Mouse (Mus musculus): ENCODE data around the gene Nol9. TPM values are rescaled to one million over a fixed set of nuclear protein-coding genes. Genes with fewer than 3 reads are reported as not detected.
A peak's percentile ranks its signal among the peaks of the same experiment; 100 is the strongest.

Nol9 gene
- polyA plus RNA-seq, 1 experiment from 2014 or later = 47.3 TPM

DNA sequence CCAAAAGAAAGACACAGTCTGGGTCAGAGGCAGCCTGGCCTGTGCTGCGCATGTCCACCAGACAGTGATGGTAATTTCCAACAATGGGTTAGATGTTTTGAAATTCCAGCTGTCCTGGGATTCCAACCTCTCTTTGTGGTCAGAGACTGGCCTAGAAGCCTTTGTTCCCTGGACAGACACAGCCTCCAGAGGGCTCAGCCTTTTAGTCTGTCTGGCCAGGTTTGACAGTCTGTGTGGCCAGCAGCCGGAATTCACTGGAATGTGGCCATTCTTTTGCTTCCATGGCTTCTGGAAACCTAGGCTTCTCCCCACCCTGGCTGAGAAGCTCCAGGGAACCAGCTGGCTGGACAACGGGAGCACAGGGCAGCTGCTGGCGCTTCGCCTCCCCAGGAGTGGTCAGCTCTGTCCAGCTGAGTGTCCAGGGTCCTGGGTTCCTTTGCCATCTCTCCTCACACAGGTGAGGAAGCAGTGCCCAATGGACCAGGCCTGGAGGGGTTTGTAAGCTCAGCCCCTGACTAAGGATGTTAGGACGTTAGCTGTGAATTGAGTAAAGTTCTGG, 29.1 kb downstream of the Nol9 start:
- ATAC-seq (ENCODE audit: low FRiP score, low TSS enrichment) = no peak
- no peaks in the 10 kb centered on the region for H3K9me3 ChIP-seq (ENCODE audit: control insufficient read depth, low read length)
- H3K9ac ChIP-seq (ENCODE audit: low read depth, low read length) = no peak overlapping the region
- no peak overlapping the region for H3K27ac ChIP-seq (ENCODE audit: low read depth, low read length)
- no peak overlapping the region for H3K4me3 ChIP-seq (ENCODE audit: low read length)
- no peaks in the 10 kb centered on the region for H3K4me1 ChIP-seq (ENCODE audit: control insufficient read depth, insufficient read depth, low read length)
- no peaks in the 10 kb centered on the region for H3K36me3 ChIP-seq (ENCODE audit: control insufficient read depth, insufficient read depth, low read length)
- no peaks in the 10 kb centered on the region for H3K27me3 ChIP-seq (ENCODE audit: control insufficient read depth, insufficient read depth, low read length)
- 84% methylated on average over 6 of the region's 6 CpGs for WGBS
- H3K4me2 ChIP-seq (replicated peaks; ENCODE audit: low read depth, low read length) = no peak overlapping the region

DNA sequence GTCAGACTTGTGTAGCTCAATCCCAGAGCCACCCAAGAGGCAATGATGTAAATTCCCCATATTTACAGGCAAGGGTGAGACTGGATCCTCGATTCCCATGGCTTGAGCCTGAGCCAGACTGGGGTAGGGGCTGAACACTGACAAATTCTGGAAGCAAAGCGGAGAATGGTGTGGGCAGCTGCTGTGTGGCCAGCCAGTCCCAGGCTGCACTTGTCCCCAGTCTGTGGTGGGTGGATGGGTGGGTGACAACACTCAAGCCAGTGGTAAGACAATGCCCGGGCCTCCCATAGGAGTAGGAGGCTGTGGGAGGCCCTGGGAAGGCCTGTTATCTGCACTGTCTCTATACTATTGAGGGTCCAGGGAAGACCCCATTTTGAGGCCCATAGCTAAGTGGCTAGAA, 30.1 kb downstream of the Nol9 start:
- no peaks in the 10 kb centered on the region for H3K27me3 ChIP-seq (ENCODE audit: control insufficient read depth, insufficient read depth, low read length)
- no peak overlapping the region for H3K4me2 ChIP-seq (replicated peaks; ENCODE audit: low read depth, low read length)
- no peaks in the 10 kb centered on the region for H3K36me3 ChIP-seq (ENCODE audit: control insufficient read depth, insufficient read depth, low read length)
- no peak overlapping the region for H3K9ac ChIP-seq (ENCODE audit: low read depth, low read length)
- WGBS = 85% methylated on average over 3 of the region's 3 CpGs
- H3K4me3 ChIP-seq (ENCODE audit: low read length) = no peak overlapping the region
- H3K27ac ChIP-seq (ENCODE audit: low read depth, low read length) = no peak overlapping the region
- no peaks in the 10 kb centered on the region for H3K9me3 ChIP-seq (ENCODE audit: control insufficient read depth, low read length)
- no peak for ATAC-seq (ENCODE audit: low FRiP score, low TSS enrichment)
- H3K4me1 ChIP-seq (ENCODE audit: control insufficient read depth, insufficient read depth, low read length) = no peaks in the 10 kb centered on the region

DNA sequence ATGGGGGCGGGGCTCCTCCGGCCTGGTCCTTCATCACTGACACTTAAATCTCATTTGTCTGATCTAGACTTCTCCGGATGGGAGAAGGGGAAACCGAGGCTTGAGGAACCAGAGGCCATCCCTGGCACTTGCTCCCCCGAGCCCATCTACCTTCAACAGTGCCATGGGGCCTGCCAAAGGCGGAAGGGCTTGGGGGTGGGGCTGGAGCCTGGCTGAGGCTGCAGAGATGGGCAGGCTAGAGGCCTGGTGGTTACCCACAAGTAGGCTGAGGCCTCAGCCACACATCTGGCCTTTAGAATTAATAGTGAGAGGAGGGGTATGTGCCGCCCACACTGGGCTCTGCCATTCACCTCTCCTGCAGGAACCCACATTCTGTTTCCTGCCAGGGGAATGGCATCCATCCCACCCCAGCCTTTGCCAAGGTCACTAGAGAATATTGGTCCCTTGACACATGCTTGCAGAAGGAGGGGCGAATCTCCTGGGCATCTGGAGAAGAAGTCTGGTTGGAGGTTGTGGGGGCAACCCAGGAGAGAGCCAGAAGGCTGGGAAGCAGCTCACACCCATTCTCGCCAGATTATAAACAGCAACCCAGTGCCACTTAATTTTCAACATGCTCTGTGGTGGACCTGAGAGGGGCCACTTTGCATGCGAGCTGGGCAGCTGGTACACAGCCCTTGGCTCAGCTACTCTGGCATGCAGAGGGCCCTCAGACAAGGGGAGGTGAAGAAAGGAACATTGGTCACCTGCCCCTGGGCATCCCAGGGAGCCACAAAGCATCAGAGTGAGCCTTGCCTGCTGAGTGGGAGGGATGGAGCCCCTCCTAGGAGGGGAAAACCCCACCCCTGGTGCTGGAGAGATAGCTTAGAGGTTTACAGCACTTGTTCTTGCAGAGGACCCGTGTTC, 31.6 kb downstream of the Nol9 start:
- Histone ChIP-seq H3K4me3 (ENCODE audit: low read length) (no peak overlapping the region), H3K36me3 (ENCODE audit: control insufficient read depth, insufficient read depth, low read length) (no peaks in the 10 kb centered on the region), H3K4me1 (ENCODE audit: control insufficient read depth, insufficient read depth, low read length) (peaks cover 7% of the 10 kb centered on the region; the same call in 1 of the 2 replicates), H3K4me2 (replicated peaks; ENCODE audit: low read depth, low read length) (no peak overlapping the region), H3K27ac (ENCODE audit: low read depth, low read length) (no peak overlapping the region), H3K9me3 (ENCODE audit: control insufficient read depth, low read length) (no peaks in the 10 kb centered on the region; the same call in 1 of the 2 replicates), H3K9ac (ENCODE audit: low read depth, low read length) (no peak overlapping the region), H3K27me3 (ENCODE audit: control insufficient read depth, insufficient read depth, low read length) (no peaks in the 10 kb centered on the region)
- no peak for ATAC-seq (ENCODE audit: low FRiP score, low TSS enrichment)
- 81% methylated on average over 11 of the region's 11 CpGs for WGBS

GRCm38 (mm10) chr4:152072121-152072601, 33.0 kb downstream of the Nol9 start, which contains the start of gene Plekhg5:
Gene Plekhg5 (plus strand): TSS chr4:152072498.
- peaks cover 12% of the 10 kb centered on the region; the same call in 1 of the 2 replicates for H3K4me1 ChIP-seq (ENCODE audit: control insufficient read depth, insufficient read depth, low read length)
- H3K27ac ChIP-seq (ENCODE audit: low read depth, low read length) = no peak within 1 kb of the TSS
- H3K9ac ChIP-seq (ENCODE audit: low read depth, low read length) = no peak within 1 kb of the TSS
- no peaks in the 10 kb centered on the region; the same call in 1 of the 2 replicates for H3K9me3 ChIP-seq (ENCODE audit: control insufficient read depth, low read length)
- no peak within 1 kb of the TSS for H3K4me2 ChIP-seq (replicated peaks; ENCODE audit: low read depth, low read length)
- H3K4me3 ChIP-seq (ENCODE audit: low read length) = no peak within 1 kb of the TSS
- H3K36me3 ChIP-seq (ENCODE audit: control insufficient read depth, insufficient read depth, low read length) = no peaks in the 10 kb centered on the region
- WGBS = 69% methylated on average over 10 of the region's 10 CpGs
- no peaks in the 10 kb centered on the region for H3K27me3 ChIP-seq (ENCODE audit: control insufficient read depth, insufficient read depth, low read length)
- ATAC-seq (ENCODE audit: low FRiP score, low TSS enrichment) = no peak

- H3K27ac ChIP-seq (ENCODE audit: low read depth, low read length) = no peak overlapping the region
- no peaks in the 10 kb centered on the region for H3K27me3 ChIP-seq (ENCODE audit: control insufficient read depth, insufficient read depth, low read length)
- H3K9ac ChIP-seq (ENCODE audit: low read depth, low read length) = no peak overlapping the region
- peaks cover 12% of the 10 kb centered on the region; the same call in 1 of the 2 replicates for H3K4me1 ChIP-seq (ENCODE audit: control insufficient read depth, insufficient read depth, low read length)
- H3K9me3 ChIP-seq (ENCODE audit: control insufficient read depth, low read length) = no peaks in the 10 kb centered on the region; the same call in 1 of the 2 replicates
- H3K36me3 ChIP-seq (ENCODE audit: control insufficient read depth, insufficient read depth, low read length) = no peaks in the 10 kb centered on the region
- no peak overlapping the region for H3K4me2 ChIP-seq (replicated peaks; ENCODE audit: low read depth, low read length)
- WGBS = 78% methylated on average over 10 of the region's 10 CpGs
- H3K4me3 ChIP-seq (ENCODE audit: low read length) = no peak overlapping the region
- no peak for ATAC-seq (ENCODE audit: low FRiP score, low TSS enrichment)
Measured at GRCm38 (mm10) chr4:152072655-152073054, 33.5 kb downstream of the Nol9 start.

- Histone ChIP-seq H3K9ac (ENCODE audit: low read depth, low read length) (no peak overlapping the region), H3K4me2 (replicated peaks; ENCODE audit: low read depth, low read length) (no peak overlapping the region), H3K4me3 (ENCODE audit: low read length) (no peak overlapping the region), H3K27ac (ENCODE audit: low read depth, low read length) (no peak overlapping the region), H3K36me3 (ENCODE audit: control insufficient read depth, insufficient read depth, low read length) (no peaks in the 10 kb centered on the region), H3K9me3 (ENCODE audit: control insufficient read depth, low read length) (no peaks in the 10 kb centered on the region; the same call in 1 of the 2 replicates), H3K27me3 (ENCODE audit: control insufficient read depth, insufficient read depth, low read length) (no peaks in the 10 kb centered on the region), H3K4me1 (ENCODE audit: control insufficient read depth, insufficient read depth, low read length) (peaks cover 12% of the 10 kb centered on the region; the same call in 1 of the 2 replicates)
- no peak for ATAC-seq (ENCODE audit: low FRiP score, low TSS enrichment)
- 71% methylated on average over 6 of the region's 6 CpGs for whole genome bisulfite sequencing
Measured at GRCm38 (mm10) chr4:152073715-152074114, 34.6 kb downstream of the Nol9 start.

DNA sequence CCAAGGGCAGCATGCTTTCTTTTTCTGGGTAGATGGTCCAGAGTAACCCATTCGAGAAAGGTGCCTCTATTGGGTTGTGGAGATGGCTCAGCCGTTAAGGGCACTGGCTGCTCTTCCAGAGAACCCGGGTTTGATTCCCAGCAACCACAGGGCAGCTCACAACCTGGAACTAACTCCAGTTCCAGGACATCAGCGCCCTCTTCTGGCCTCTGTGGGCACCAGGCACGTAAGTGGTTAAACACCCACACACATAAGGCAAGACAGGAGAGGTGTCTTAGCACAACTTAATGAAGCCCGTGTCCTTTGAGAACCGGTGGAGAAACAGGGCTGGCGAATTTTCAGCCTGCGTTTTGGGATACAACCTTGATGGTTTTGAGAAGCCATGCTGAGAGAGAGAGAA, 35.4 kb downstream of the Nol9 start:
- no peaks in the 10 kb centered on the region for H3K27me3 ChIP-seq (ENCODE audit: control insufficient read depth, insufficient read depth, low read length)
- no peak for ATAC-seq (ENCODE audit: low FRiP score, low TSS enrichment)
- no peaks in the 10 kb centered on the region; the same call in 1 of the 2 replicates for H3K9me3 ChIP-seq (ENCODE audit: control insufficient read depth, low read length)
- WGBS = 82% methylated on average over 9 of the region's 9 CpGs
- H3K4me1 ChIP-seq (ENCODE audit: control insufficient read depth, insufficient read depth, low read length) = peaks cover 12% of the 10 kb centered on the region; the same call in 1 of the 2 replicates
- no peak overlapping the region for H3K27ac ChIP-seq (ENCODE audit: low read depth, low read length)
- no peaks in the 10 kb centered on the region for H3K36me3 ChIP-seq (ENCODE audit: control insufficient read depth, insufficient read depth, low read length)
- no peak overlapping the region for H3K4me2 ChIP-seq (replicated peaks; ENCODE audit: low read depth, low read length)
- no peak overlapping the region for H3K4me3 ChIP-seq (ENCODE audit: low read length)
- H3K9ac ChIP-seq (ENCODE audit: low read depth, low read length) = no peak overlapping the region

DNA sequence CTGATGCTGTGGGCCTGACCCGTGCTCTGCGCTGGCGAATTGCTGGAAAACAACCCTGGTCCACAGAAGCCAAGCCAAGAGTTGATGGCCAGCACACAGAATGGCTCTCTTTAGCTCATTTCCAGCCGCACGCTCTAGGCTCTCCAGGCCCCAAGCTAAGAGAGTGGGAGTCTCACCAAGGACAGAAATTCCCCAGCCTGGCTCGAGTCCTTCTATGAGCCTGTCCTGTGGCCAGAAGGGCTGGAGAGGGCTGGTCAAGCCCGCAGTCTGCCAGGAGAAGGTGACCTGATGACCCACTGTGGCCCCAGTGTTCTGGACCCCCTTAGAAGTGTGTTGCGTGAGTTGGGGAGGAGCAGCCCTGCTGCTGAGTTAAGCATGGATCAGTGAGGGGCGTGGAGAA, 38.1 kb downstream of the Nol9 start:
- 85% methylated on average over 9 of the region's 9 CpGs for WGBS
- Histone ChIP-seq H3K9me3 (ENCODE audit: control insufficient read depth, low read length) (no peaks in the 10 kb centered on the region; the same call in 1 of the 2 replicates), H3K27me3 (ENCODE audit: control insufficient read depth, insufficient read depth, low read length) (no peaks in the 10 kb centered on the region), H3K4me1 (ENCODE audit: control insufficient read depth, insufficient read depth, low read length) (peaks cover 20% of the 10 kb centered on the region), H3K9ac (ENCODE audit: low read depth, low read length) (0 out of 2 replicates have a peak overlapping the region, but pooled peaks have one; percentile 4), H3K4me2 (replicated peaks; ENCODE audit: low read depth, low read length) (no peak overlapping the region), H3K27ac (ENCODE audit: low read depth, low read length) (no peak overlapping the region), H3K4me3 (ENCODE audit: low read length) (no peak overlapping the region), H3K36me3 (ENCODE audit: control insufficient read depth, insufficient read depth, low read length) (no peaks in the 10 kb centered on the region)
- ATAC-seq (ENCODE audit: low FRiP score, low TSS enrichment) = no peak

- Histone ChIP-seq H3K4me2 (replicated peaks; ENCODE audit: low read depth, low read length) (no peak overlapping the region), H3K9ac (ENCODE audit: low read depth, low read length) (no peak overlapping the region), H3K27me3 (ENCODE audit: control insufficient read depth, insufficient read depth, low read length) (no peaks in the 10 kb centered on the region), H3K27ac (ENCODE audit: low read depth, low read length) (no peak overlapping the region), H3K4me1 (ENCODE audit: control insufficient read depth, insufficient read depth, low read length) (peaks cover 20% of the 10 kb centered on the region), H3K9me3 (ENCODE audit: control insufficient read depth, low read length) (no peaks in the 10 kb centered on the region; the same call in 1 of the 2 replicates), H3K4me3 (ENCODE audit: low read length) (no peak overlapping the region), H3K36me3 (ENCODE audit: control insufficient read depth, insufficient read depth, low read length) (no peaks in the 10 kb centered on the region)
- no peak for ATAC-seq (ENCODE audit: low FRiP score, low TSS enrichment)
- WGBS = 91% methylated on average over 10 of the region's 10 CpGs
Measured at GRCm38 (mm10) chr4:152078105-152078530, 39.0 kb downstream of the Nol9 start.
